Mouse (Mus musculus): ENCODE data around the gene Fam209.

Fam209 gene

GRCm38 (mm10) chr2:172477350-172477749 is 5.0 kb downstream of the Fam209 start:
- no peak for DNase-seq (ENCODE audit: low spot score in 2 of 2)

DNA sequence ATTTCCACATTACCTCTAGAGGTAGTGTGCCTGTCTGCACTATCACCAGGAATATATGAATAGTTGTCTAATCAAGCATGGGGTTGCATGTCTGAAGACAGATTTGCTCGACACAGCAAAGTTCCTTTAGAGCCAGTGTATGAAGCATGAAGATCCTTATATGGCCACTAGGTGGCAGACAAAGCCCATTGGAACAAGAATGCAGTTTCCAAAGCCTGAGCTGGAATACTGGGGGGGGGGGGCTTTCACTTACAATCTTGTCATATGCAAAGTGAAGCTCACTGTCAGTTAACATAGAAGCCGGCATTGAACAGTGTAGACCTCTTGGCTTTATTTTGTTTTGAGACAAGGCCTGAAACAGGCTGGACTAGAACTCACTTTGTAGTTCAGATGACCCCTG is 5.5 kb downstream of the Fam209 start:
- peak in 1 of 2 experiments; percentile 57 for DNase-seq (ENCODE audit: low spot score in 2 of 2)

DNA sequence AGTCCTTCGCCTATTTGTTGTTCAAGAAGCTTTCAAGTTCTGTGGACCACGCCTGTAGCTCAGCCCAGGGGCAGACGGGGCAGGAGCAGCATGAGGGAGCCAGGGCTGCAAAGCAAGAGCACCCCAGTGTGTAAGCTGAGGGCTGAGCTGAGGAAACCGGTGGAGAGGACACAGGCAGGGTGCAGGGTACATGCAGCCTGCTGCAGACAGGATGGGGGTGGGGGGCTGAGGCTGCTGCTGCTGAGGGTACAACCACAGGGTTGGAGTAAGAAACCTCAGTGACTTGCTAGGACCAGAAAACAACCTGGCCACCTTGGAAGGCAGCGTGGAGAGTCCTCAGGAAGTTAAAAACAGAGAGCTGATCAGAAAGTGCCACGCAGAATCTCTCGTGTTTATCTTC is 8.0 kb downstream of the Fam209 start:
- DNase-seq (ENCODE audit: low spot score in 2 of 2) = no peak

DNA sequence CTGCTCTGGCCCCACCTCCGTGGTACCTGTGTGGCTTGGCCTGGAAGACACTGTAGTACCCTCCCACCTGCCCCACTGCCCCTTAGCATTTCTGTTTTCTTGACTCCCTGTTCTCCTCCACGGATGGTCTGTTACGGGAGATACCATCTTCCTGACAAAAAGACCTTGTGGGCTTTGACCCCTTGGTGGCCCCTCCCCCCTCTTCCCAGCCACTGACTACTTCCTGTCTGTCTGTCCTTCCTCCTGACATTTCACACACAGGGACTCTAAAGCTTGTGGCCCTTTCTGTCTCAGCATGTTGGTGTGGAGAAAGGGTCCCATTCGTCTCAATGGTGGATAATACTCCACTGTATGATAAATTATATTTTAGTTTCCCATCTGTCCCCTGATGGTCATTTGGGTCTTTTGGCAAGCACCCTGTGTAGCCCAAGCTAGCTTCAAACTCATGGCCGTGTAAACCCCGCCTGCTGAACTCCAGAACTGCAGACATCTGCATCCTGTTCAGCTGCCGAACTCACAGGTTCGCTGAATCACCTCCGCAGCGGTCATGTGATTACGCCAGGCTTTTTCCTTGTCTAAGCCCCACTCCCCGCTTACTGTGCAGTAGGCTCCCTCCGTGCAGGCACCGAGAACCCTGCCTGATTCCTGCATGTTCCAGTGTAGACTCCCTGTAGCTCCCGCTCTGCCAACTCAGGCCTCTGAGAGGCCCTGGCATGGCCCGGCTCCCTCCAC is 9.5 kb downstream of the Fam209 start:
- DNase-seq (ENCODE audit: low spot score in 2 of 2) = no peak

GRCm38 (mm10) chr2:172483766-172484413 is 11.6 kb downstream of the Fam209 start:
- no peak for DNase-seq (ENCODE audit: low spot score in 2 of 2)

GRCm38 (mm10) chr2:172484696-172485370 is 12.5 kb downstream of the Fam209 start:
- no peak for DNase-seq (ENCODE audit: low spot score in 2 of 2)

DNA sequence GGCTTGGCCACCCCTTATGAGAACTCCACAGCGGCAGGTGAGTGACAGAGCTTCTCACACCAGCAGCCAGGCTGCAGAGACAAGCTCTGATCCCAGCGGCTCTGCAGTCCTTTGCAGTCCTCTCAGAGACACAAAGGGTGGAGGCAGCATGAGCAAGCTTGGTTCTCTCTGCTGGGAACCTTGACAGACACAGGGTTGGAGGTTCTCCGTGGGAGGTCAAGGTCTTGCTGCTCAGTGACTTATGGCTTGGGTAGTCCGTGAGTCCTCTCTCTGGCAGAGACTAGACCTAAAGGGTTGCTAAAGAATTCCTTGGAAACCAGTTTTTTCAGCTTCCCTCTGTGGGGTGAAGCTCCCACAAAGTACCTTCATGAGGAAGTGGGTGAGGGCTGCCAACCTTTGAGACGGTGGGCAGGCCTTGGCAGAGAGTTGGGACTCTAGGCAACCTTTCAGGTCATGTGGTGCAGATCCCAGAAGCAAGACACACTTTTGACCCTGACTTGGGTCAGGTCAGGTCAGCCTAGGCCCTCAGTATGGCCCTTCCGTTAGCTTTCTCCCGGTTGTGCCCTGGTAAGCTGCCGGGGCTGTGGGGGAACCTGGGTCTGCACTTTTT is 24.5 kb downstream of the Fam209 start:
- no peak for DNase-seq (ENCODE audit: low spot score in 2 of 2)

DNA sequence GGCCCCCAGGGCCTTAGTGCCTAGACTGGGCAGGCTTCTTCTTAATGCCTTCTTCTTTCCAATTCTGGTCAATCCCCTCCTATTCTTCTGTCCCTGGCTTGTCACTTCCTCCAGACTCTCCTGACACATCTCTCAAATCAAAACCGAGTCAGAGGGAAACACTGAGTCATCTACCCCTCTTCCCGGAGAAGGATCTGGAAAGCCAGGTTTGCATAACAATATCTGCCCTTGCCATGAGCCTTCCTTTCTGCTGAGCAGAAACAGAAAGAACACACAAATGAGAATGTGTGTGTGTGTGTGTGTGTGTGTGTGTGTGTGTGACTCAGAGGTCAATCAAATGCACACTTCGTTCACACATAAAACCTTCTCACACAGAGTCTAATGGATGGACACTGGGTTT is 26.5 kb downstream of the Fam209 start:
- DNase-seq (ENCODE audit: low spot score in 2 of 2) = no peak

- DNase-seq (ENCODE audit: low spot score in 2 of 2) = no peak
These were observed 28.5 kb downstream of the Fam209 start for GRCm38 (mm10) chr2:172500752-172501316.

DNA sequence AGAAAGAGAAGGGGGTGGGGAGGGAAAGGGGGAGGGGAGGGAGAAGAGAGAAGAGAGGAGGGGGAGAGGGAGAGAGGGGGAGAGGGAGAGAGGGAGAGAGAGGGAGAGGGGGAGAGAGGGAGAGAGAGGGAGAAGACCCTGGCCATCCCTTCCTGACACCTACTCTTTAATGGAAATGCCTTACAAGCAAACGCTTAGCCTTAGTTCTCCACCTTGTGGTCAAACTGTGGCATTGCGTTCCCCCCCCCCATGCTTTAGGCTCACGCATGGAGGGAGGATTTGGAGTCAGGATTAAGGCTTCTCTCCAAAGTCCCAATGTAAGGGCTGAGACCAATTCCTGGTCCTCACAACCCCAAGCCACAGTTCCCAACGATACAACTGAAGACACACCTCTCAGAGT is 29.0 kb downstream of the Fam209 start:
- DNase-seq (ENCODE audit: low spot score in 2 of 2) = no peak

DNA sequence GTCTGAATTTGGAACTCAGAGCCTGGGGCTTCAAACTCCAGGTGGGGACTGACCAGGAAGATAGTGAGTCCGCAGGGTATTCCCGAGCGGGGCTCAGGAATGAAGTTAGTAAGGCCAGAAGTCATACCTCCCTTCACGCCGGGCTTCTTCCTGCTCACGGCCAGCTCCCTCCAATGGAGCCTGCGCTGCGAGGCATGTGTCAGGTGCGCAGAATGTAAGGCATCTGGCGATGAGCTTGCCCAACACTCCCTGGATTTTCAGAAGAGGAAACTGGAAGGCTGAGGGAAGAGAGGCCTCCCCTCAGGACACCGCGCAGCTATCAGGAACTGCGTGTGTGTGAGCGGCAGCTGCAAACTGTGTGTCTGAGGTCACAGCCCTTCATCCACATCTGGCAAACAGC is 29.8 kb downstream of the Fam209 start:
- DNase-seq (ENCODE audit: low spot score in 2 of 2) = no peak

GRCm38 (mm10) chr2:172506121-172506520 is 33.8 kb downstream of the Fam209 start:
- no peak for DNase-seq (ENCODE audit: low spot score in 2 of 2)

DNA sequence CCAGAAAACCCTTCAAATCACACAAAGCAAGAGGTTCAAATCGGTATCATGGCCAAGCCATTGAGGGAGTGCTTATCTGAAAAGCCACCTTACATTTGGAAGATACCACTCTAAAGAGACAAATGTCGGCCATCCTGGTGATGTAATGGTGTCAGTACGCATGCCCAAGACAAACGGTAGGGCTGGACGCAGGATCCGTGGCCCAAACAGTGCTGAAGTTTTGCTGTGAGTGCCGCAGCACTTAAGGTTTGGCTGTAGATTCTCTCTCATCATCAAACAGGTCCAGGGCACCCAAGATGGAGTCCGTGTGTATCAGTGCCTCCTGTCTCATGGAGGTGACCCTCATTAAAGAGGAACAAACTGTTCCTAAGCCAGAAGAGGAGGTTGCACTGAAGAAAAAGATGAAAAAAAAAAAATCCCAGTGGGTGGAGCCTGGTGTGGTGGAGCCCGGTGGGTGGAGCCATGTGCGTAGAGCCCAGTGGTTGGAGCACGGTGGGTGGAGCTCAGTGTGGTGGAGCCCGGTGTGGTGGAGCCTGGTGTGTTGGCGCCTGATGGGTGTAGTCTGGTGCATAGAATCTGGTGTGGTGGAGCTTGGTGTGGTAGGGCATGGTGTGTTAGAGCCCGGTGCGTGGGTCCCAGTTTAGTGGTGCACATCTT is 37.9 kb downstream of the Fam209 start:
- no peak for DNase-seq (ENCODE audit: low spot score in 2 of 2)

GRCm38 (mm10) chr2:172510899-172511298 is 38.6 kb downstream of the Fam209 start:
- DNase-seq (ENCODE audit: low spot score in 2 of 2) = no peak

- DNase-seq (ENCODE audit: low spot score in 2 of 2) = no peak
These were observed 44.2 kb downstream of the Fam209 start for GRCm38 (mm10) chr2:172516407-172516992.

- DNase-seq (ENCODE audit: low spot score in 2 of 2) = no peak
These were observed 48.5 kb downstream of the Fam209 start for GRCm38 (mm10) chr2:172520616-172521371.

- no peak for DNase-seq (ENCODE audit: low spot score in 2 of 2)
These were observed 50.2 kb downstream of the Fam209 start for GRCm38 (mm10) chr2:172522528-172522927.
